Mouse (Mus musculus) brain, adult 2 months (tissue): ENCODE measurements at regions not wholly inside any gene's neighbourhood (a gene's known extent, or its start where the extent isn't known, plus 50 kb on each side); places are given as distances from the start of the nearest gene placed in this dataset.
"Not testable (repeated sequence)": the region's sequence is repeated elsewhere in the genome, so short reads cannot be mapped to it uniquely, and the experiment has no call there.

Experiments used
- DNase-seq: peaks from one replicate; pipeline ENCODE4 v3.0.0; 2011; ENCODE audit warnings: low read depth, low spot score

- peak; percentile 64 for DNase-seq
These were observed 533.1 kb downstream of the Shisa9 start for GRCm38 (mm10) chr16:12516834-12517685.

- DNase-seq = no peak
These were observed 534.4 kb downstream of the Shisa9 start for GRCm38 (mm10) chr16:12518264-12518663.

GRCm38 (mm10) chr16:12521711-12522476 lies 538.0 kb downstream of the Shisa9 start:
- peak; percentile 43 for DNase-seq

GRCm38 (mm10) chr16:12548462-12548861 lies 561.0 kb upstream of the Ercc4 start:
- no peak for DNase-seq

- DNase-seq = peak; percentile 49
These were observed 520.6 kb upstream of the Ercc4 start for GRCm38 (mm10) chr16:12588889-12589288.

GRCm38 (mm10) chr16:12608259-12608658 lies 501.2 kb upstream of the Ercc4 start:
- DNase-seq = no peak

- DNase-seq = no peak
These were observed 498.4 kb upstream of the Ercc4 start for GRCm38 (mm10) chr16:12611106-12611505.

GRCm38 (mm10) chr16:12617781-12618180 lies 491.7 kb upstream of the Ercc4 start:
- no peak for DNase-seq

GRCm38 (mm10) chr16:12632533-12632932 lies 477.0 kb upstream of the Ercc4 start:
- no peak for DNase-seq

GRCm38 (mm10) chr16:12638971-12639640 lies 470.4 kb upstream of the Ercc4 start:
- peak; percentile 71 for DNase-seq

- no peak for DNase-seq
These were observed 466.4 kb upstream of the Ercc4 start for GRCm38 (mm10) chr16:12643053-12643452.

- DNase-seq = no peak
These were observed 464.9 kb upstream of the Ercc4 start for GRCm38 (mm10) chr16:12644621-12645020.

GRCm38 (mm10) chr16:12652180-12652579 lies 457.3 kb upstream of the Ercc4 start:
- no peak for DNase-seq

GRCm38 (mm10) chr16:12673656-12674055 lies 435.8 kb upstream of the Ercc4 start:
- DNase-seq = not testable (repeated sequence)

- DNase-seq = peak; percentile 62
These were observed 428.0 kb upstream of the Ercc4 start for GRCm38 (mm10) chr16:12681474-12681873.

- DNase-seq = no peak
These were observed 423.7 kb upstream of the Ercc4 start for GRCm38 (mm10) chr16:12685816-12686215.

GRCm38 (mm10) chr16:12691776-12692175 lies 417.7 kb upstream of the Ercc4 start:
- no peak for DNase-seq

GRCm38 (mm10) chr16:12692739-12693292 lies 416.7 kb upstream of the Ercc4 start:
- no peak for DNase-seq

GRCm38 (mm10) chr16:12693346-12693745 lies 416.1 kb upstream of the Ercc4 start:
- DNase-seq = no peak

- DNase-seq = no peak
These were observed 414.8 kb upstream of the Ercc4 start for GRCm38 (mm10) chr16:12694646-12695045.

- DNase-seq = no peak
These were observed 412.4 kb upstream of the Ercc4 start for GRCm38 (mm10) chr16:12696939-12697621.
